Mouse (Mus musculus): ENCODE results near the gene Entpd3. TPM values are rescaled to one million over a fixed set of nuclear protein-coding genes. Genes with fewer than 3 reads are reported as not detected.

Gene Entpd3
- total RNA-seq, 2 experiments from 2014 or later: not detected

Other genes starting within 250 kb of the Entpd3 start
- gene Myrip, start 238.3 kb upstream of the Entpd3 start, total RNA-seq (2021): 1 to 10 TPM; 4.6 to 5.5 TPM
- 10 to 100 TPM; 53.8 to 64.1 TPM for gene Eif1b, start 47.6 kb upstream of the Entpd3 start, total RNA-seq (2021)
- 100 to 1,000 TPM; 283 to 295 TPM for gene Rpl14, start 31.6 kb downstream of the Entpd3 start, total RNA-seq (2021)

Data from heart, postnatal 36 days (tissue).